Mouse (Mus musculus) CH12.LX (cell line): ENCODE data around the gene Lca5.

Experiments used
- BHLHE40 ChIP-seq: IDR thresholded peaks from 2 replicates; pipeline ENCODE4 v1.6.1; 2011; ENCODE audit warnings: mild to moderate bottlenecking, low read depth, low read length, improper control_type of control experiment
- CTCF ChIP-seq, 2 experiments: IDR thresholded peaks in 1 of 2; conservative IDR thresholded peaks in 1 of 2; 2 replicates each; pipeline ENCODE4 v1.5.1; 2011 to 2012; ENCODE audit warnings: low read depth in 2 of 2, low read length in 2 of 2, improper control_type of control experiment in 1 of 2, inconsistent platforms in 1 of 2, mild to moderate bottlenecking in 1 of 2, moderate library complexity in 1 of 2
- EP300 ChIP-seq: IDR thresholded peaks from 2 replicates; pipeline ENCODE4 v1.6.1; 2011; ENCODE audit warnings: low read length, improper control_type of control experiment
- JUND ChIP-seq: conservative IDR thresholded peaks from 2 replicates; pipeline ENCODE4 v1.6.1; 2011; ENCODE audit warnings: low read depth, low read length, improper control_type of control experiment
- PAX5 ChIP-seq: IDR thresholded peaks from 2 replicates; pipeline ENCODE4 v1.6.1; 2012; ENCODE audit warnings: low read length, inconsistent platforms, mixed read lengths
- UBTF ChIP-seq: IDR thresholded peaks from 2 replicates; pipeline ENCODE4 v1.6.1; 2012; ENCODE audit warnings: low read depth, mild to moderate bottlenecking, inconsistent platforms, low read length, improper control_type of control experiment, moderate library complexity

DNA sequence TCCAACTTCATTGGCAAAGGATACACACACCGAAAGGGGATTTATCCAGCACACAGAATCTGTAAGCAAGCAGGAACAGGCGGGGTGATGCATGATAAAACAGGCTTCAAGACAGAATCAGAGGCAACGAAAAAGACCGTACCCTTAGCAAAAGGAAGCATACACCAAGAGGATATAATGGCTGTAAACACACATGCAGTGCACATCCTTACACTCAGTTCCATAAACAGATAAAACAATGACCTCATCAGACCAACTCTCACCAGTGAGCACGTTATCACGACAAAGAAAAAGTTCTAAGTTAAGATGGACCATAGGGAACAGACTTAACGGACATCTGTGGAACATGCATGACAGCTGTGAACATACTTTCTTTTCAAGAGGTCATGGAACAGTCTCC lies 35.8 kb downstream of the Lca5 start:
- TF ChIP-seq BHLHE40, result no peak
- no peak for TF ChIP-seq JUND
- TF ChIP-seq EP300, result no peak
- no peak for TF ChIP-seq CTCF (conservative IDR thresholded peaks at IDR 0.05 in 1 of 2, IDR thresholded peaks at IDR 0.05 in 1 of 2; ENCODE audit: low read depth in 2 of 2, low read length in 2 of 2)
- TF ChIP-seq PAX5, result no peak
- no peak for TF ChIP-seq UBTF
